Mouse (Mus musculus) thymus, adult 2 months (tissue): Measurements from ENCODE around the gene Gm2696. TPM values are rescaled to one million over a fixed set of nuclear protein-coding genes. Genes with fewer than 3 reads are reported as not detected.
A peak's percentile ranks its signal among the peaks of the same experiment; 100 is the strongest.

ENCODE experiments used
- DNase-seq: peaks from one replicate; pipeline ENCODE4 v3.0.0; 2021
- H3K27ac ChIP-seq: fragments of 200-500 bp; 2 replicates; pipeline ENCODE4 v1.5.1; 2012; ENCODE audit warnings: low read length, control low read depth; ENCODE audit not compliant: control insufficient read depth, insufficient read depth
- H3K27me3 ChIP-seq: fragments of 200-500 bp; 2 replicates; pipeline ENCODE4 v1.6.1; 2012; ENCODE audit warnings: mild to moderate bottlenecking, low read length, moderate library complexity, mixed read lengths; ENCODE audit not compliant: control insufficient read depth, insufficient read depth
- H3K36me3 ChIP-seq: fragments of 200-500 bp; 2 replicates; pipeline ENCODE4 v1.6.1; 2012; ENCODE audit warnings: mild to moderate bottlenecking, low read length, moderate library complexity; ENCODE audit not compliant: control insufficient read depth, insufficient read depth
- H3K4me1 ChIP-seq: fragments of 200-500 bp; replicated peaks from 2 replicates; pipeline ENCODE4 v1.6.1; 2012; ENCODE audit warnings: low read length; ENCODE audit not compliant: control insufficient read depth, insufficient read depth
- H3K4me3 ChIP-seq: fragments of 200-500 bp; 2 replicates; pipeline ENCODE4 v1.5.1; 2012; ENCODE audit warnings: mild to moderate bottlenecking, low read length, control low read depth, moderate library complexity; ENCODE audit not compliant: control insufficient read depth, insufficient read depth
- CTCF ChIP-seq: fragments of 200-500 bp; IDR thresholded peaks from 2 replicates; pipeline ENCODE4 v1.5.1; 2012; ENCODE audit warnings: mild to moderate bottlenecking, control low read depth, low read length, moderate library complexity, borderline replicate concordance; ENCODE audit not compliant: control insufficient read depth, poor library complexity, insufficient read depth; ENCODE audit errors: extremely low read depth
- POLR2A ChIP-seq: fragments of 200-500 bp; IDR thresholded peaks from 2 replicates; pipeline ENCODE4 v1.6.1; 2012; ENCODE audit warnings: mild to moderate bottlenecking, low read length, control low read depth, moderate library complexity; ENCODE audit not compliant: control insufficient read depth, poor library complexity, insufficient read depth; ENCODE audit errors: extremely low read depth
- WGBS: fragments of 180-500 bp; shearing (Covaris S2); methylation state at CpG from one replicate; pipeline ENCODE4 v1.1.7; 2018; 5-methylcytosine and 5-hydroxymethylcytosine counted together
- polyA plus RNA-seq: library from polyadenylated mRNA; depleted of rRNA; stranded (reverse); fragments of >200 nt; gene quantifications from 2 replicates; pipeline ENCODE4 v1.2.3, GENCODE M21; 2012; rRNA removed

Gm2696 gene
- polyA plus RNA-seq, 1 experiment = not detected

- no peaks in the 10 kb centered on the region for H3K36me3 ChIP-seq
- WGBS = 94% methylated on average over 7 of the region's 7 CpGs
- no peak overlapping the region for H3K27ac ChIP-seq
- no peak for DNase-seq
- TF ChIP-seq POLR2A = no peak
- no peak for TF ChIP-seq CTCF
- no peak overlapping the region for H3K4me3 ChIP-seq
- H3K27me3 ChIP-seq = no peaks in the 10 kb centered on the region
- peaks cover 4% of the 10 kb centered on the region; the same call in 1 of the 2 replicates for H3K4me1 ChIP-seq
Observed at GRCm38 (mm10) chr10:77869651-77870050, 55.2 kb downstream of the Gm2696 start.

GRCm38 (mm10) chr10:77878985-77879384 is 64.5 kb downstream of the Gm2696 start:
- peak; percentile 44 for DNase-seq
- 78% methylated on average over 6 of the region's 6 CpGs for WGBS

DNA sequence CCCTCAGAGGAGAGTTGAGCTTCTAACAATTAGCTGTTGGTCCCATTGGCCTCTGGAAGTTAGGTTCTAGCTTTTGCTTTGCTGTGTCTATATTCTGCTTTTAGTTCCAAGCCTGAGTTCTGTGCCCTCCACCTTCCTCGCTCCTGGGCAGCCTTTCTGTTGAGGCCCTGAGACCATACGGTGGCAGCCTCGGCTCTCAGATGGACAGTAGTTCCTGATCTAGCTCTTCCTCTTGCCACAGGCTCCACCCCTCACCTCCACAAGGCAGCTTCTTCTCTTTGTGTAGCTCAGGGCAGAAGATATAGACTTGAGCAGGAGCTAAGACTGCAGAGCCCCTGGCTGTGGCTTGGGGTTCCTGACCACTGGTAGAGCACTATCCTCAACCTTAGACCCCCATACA is 65.8 kb downstream of the Gm2696 start:
- H3K36me3 ChIP-seq = no peaks in the 10 kb centered on the region
- no peak for DNase-seq
- 19% methylated on average over 3 of the region's 3 CpGs for WGBS
- H3K27me3 ChIP-seq = no peaks in the 10 kb centered on the region
- H3K4me3 ChIP-seq = no peak overlapping the region
- peaks cover 5% of the 10 kb centered on the region for H3K4me1 ChIP-seq
- H3K27ac ChIP-seq = no peak overlapping the region
- TF ChIP-seq CTCF (no peak), POLR2A (no peak)

More at GRCm38 (mm10) chr10:77878985-77879384, 64.5 kb downstream of the Gm2696 start:
- Histone ChIP-seq H3K27me3 (no peaks in the 10 kb centered on the region), H3K4me1 (peaks cover 5% of the 10 kb centered on the region), H3K27ac (no peak overlapping the region), H3K36me3 (no peaks in the 10 kb centered on the region), H3K4me3 (no peak overlapping the region)
- no peak for TF ChIP-seq POLR2A
- no peak for TF ChIP-seq CTCF

DNA sequence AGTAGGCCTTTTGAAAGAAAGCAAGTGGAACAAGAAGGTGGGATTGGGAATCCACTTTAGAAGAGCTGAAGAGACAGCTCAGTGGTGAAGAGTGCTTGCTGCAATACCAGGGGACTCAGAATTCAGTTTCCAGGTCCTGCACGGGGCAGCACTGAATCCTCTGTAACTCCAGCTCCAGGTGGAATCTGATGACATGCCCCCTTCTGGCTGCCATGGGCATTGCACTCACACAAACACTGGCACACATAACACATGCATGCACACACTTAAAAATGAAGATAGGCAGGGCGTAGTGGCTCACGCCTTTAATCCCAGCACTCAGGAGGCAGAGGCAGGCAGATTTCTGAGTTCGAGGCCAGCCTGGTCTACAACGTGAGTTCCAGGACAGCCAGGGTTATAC is 68.1 kb downstream of the Gm2696 start:
- WGBS = 89% methylated on average over 5 of the region's 5 CpGs
- H3K27ac ChIP-seq = no peak overlapping the region
- no peaks in the 10 kb centered on the region for H3K27me3 ChIP-seq
- no peaks in the 10 kb centered on the region for H3K36me3 ChIP-seq
- peak; percentile 7 for DNase-seq
- H3K4me3 ChIP-seq = no peak overlapping the region
- TF ChIP-seq CTCF = no peak
- no peak for TF ChIP-seq POLR2A
- no peaks in the 10 kb centered on the region for H3K4me1 ChIP-seq

Other genes starting within 250 kb of the Gm2696 start
- gene Pttg1ip, start 233.0 kb upstream of the Gm2696 start, polyA plus RNA-seq = 103 and 129 TPM in 2 replicates
- 236 and 248 TPM in 2 replicates for gene Sumo3, start 208.6 kb upstream of the Gm2696 start, polyA plus RNA-seq
- not detected in 2 replicates for gene Gm49325, start 208.5 kb upstream of the Gm2696 start, polyA plus RNA-seq
- 52.0 and 52.6 TPM in 2 replicates for gene Ube2g2, start 192.4 kb upstream of the Gm2696 start, polyA plus RNA-seq
- gene Tspear, start 128.1 kb upstream of the Gm2696 start, polyA plus RNA-seq = 0.97 and 1.3 TPM in 2 replicates
- not detected in 2 replicates for gene Gm19402, start 123.9 kb upstream of the Gm2696 start, polyA plus RNA-seq
- not detected in 2 replicates for gene Gm9508, start 117.4 kb upstream of the Gm2696 start, polyA plus RNA-seq
- not detected in 2 replicates for gene Gm10272, start 108.1 kb upstream of the Gm2696 start, polyA plus RNA-seq
- not detected in 2 replicates for gene Gm10024, start 103.2 kb upstream of the Gm2696 start, polyA plus RNA-seq
- gene Gm10142, start 98.9 kb upstream of the Gm2696 start, polyA plus RNA-seq = not detected in 2 replicates
- gene Krtap12-1, start 94.1 kb upstream of the Gm2696 start, polyA plus RNA-seq = 0.23 TPM in 1 of 2 replicates, not detected in the other
- gene Gm10100, start 88.2 kb upstream of the Gm2696 start, polyA plus RNA-seq = not detected in 2 replicates
- gene Gm18596, start 72.0 kb upstream of the Gm2696 start, polyA plus RNA-seq = not detected in 2 replicates
- gene Gm9736, start 63.3 kb upstream of the Gm2696 start, polyA plus RNA-seq = not detected in 2 replicates
- gene Gm3233, start 55.0 kb upstream of the Gm2696 start, polyA plus RNA-seq = not detected in 2 replicates
- not detected in 2 replicates for gene Gm3238, start 43.4 kb upstream of the Gm2696 start, polyA plus RNA-seq
- gene Gm7138, start 37.7 kb upstream of the Gm2696 start, polyA plus RNA-seq = not detected in 2 replicates
- not detected in 2 replicates for gene Gm3250, start 32.1 kb upstream of the Gm2696 start, polyA plus RNA-seq
- not detected in 2 replicates for gene Gm7137, start 26.5 kb upstream of the Gm2696 start, polyA plus RNA-seq
- not detected in 2 replicates for gene Gm9639, start 19.6 kb upstream of the Gm2696 start, polyA plus RNA-seq
- not detected in 2 replicates for gene Gm19668, start 15.5 kb upstream of the Gm2696 start, polyA plus RNA-seq
- not detected in 2 replicates for gene Gm9507, start 2.8 kb upstream of the Gm2696 start, polyA plus RNA-seq
- not detected in 2 replicates for gene Krtap10-4, start 12.4 kb downstream of the Gm2696 start, polyA plus RNA-seq
- 0.12 TPM in 1 of 2 replicates, not detected in the other for gene Krtap10-10, start 21.3 kb downstream of the Gm2696 start, polyA plus RNA-seq
- gene Gm36176, start 32.1 kb downstream of the Gm2696 start, polyA plus RNA-seq = 0.36 TPM in 1 of 2 replicates, not detected in the other
- gene Gm10318, start 38.2 kb downstream of the Gm2696 start, polyA plus RNA-seq = not detected in 2 replicates
- gene Gm3285, start 47.3 kb downstream of the Gm2696 start, polyA plus RNA-seq = 0.24 and 0.27 TPM in 2 replicates
- gene Lrrc3, start 87.9 kb downstream of the Gm2696 start, polyA plus RNA-seq = 1.1 and 1.9 TPM in 2 replicates
- gene Trpm2, start 155.9 kb downstream of the Gm2696 start, polyA plus RNA-seq = 16.4 and 21.0 TPM in 2 replicates
- 39.0 and 49.5 TPM in 2 replicates for gene 1810043G02Rik, start 163.8 kb downstream of the Gm2696 start, polyA plus RNA-seq
- 81.2 and 93.7 TPM in 2 replicates for gene Pfkl, start 195.4 kb downstream of the Gm2696 start, polyA plus RNA-seq
- gene Dnmt3l, start 227.3 kb downstream of the Gm2696 start, polyA plus RNA-seq = 0.93 and 1.8 TPM in 2 replicates
- gene Aire, start 228.9 kb downstream of the Gm2696 start, polyA plus RNA-seq = 84.0 and 93.7 TPM in 2 replicates